Mouse (Mus musculus) intestine, embryonic 15.5 days (tissue): ENCODE results near the gene Tfap4. TPM values are rescaled to one million over a fixed set of nuclear protein-coding genes. Genes with fewer than 3 reads are reported as not detected.
A peak's percentile ranks its signal among the peaks of the same experiment; 100 is the strongest.

Source experiments
- ATAC-seq: fragments of 200-750 bp; cut with Nextera tagmentation; 2 replicates; pipeline ENCODE4 v1.8.0; 2017; ENCODE audit warnings: moderate TSS enrichment, moderate library complexity
- H3K27ac ChIP-seq: fragments of 300-500 bp; sonication (generic); 2 replicates; pipeline ENCODE4 v1.5.1; 2015; ENCODE audit warnings: mild to moderate bottlenecking, inconsistent platforms
- H3K27me3 ChIP-seq: fragments of 300-500 bp; sonication (generic); replicated peaks from 2 replicates; pipeline ENCODE4 v1.6.1; 2015; ENCODE audit warnings: inconsistent platforms
- H3K36me3 ChIP-seq: fragments of 300-500 bp; sonication (generic); 2 replicates; pipeline ENCODE4 v1.6.1; 2015; ENCODE audit warnings: inconsistent platforms
- H3K4me1 ChIP-seq: fragments of 300-500 bp; sonication (generic); replicated peaks from 2 replicates; pipeline ENCODE4 v1.6.1; 2015; ENCODE audit warnings: inconsistent platforms
- H3K4me2 ChIP-seq: fragments of 300-500 bp; sonication (generic); replicated peaks from 2 replicates; pipeline ENCODE4 v1.6.1; 2015; ENCODE audit warnings: mild to moderate bottlenecking, inconsistent platforms
- H3K4me3 ChIP-seq: fragments of 300-500 bp; sonication (generic); replicated peaks from 2 replicates; pipeline ENCODE4 v1.5.1; 2015; ENCODE audit warnings: inconsistent platforms
- H3K9ac ChIP-seq: fragments of 300-500 bp; sonication (generic); 2 replicates; pipeline ENCODE4 v1.6.1; 2015; ENCODE audit warnings: inconsistent platforms
- H3K9me3 ChIP-seq: fragments of 300-500 bp; sonication (generic); 2 replicates; pipeline ENCODE4 v1.6.1; 2016; ENCODE audit warnings: inconsistent platforms
- WGBS: fragments of 180-500 bp; shearing (Covaris S2); methylation state at CpG from one replicate; pipeline ENCODE4 v1.1.7; 2015; 5-methylcytosine and 5-hydroxymethylcytosine counted together
- polyA plus RNA-seq: library from polyadenylated mRNA; unstranded; fragments of >200 nt; fragmentation: Nextera tagmentation; extraction: Ambion mirVana; gene quantifications from 2 replicates; pipeline ENCODE4 v1.2.1, GENCODE M21; 2015

Gene Tfap4
- polyA plus RNA-seq, 1 experiment from 2014 or later, result 28.8 TPM

GRCm38 (mm10) chr16:4502568-4502967 lies 57.1 kb downstream of the Tfap4 start:
- Histone ChIP-seq H3K9me3 (no peaks in the 10 kb centered on the region), H3K36me3 (no peaks in the 10 kb centered on the region), H3K4me1 (0 out of 2 replicates have a peak, but pooled peaks cover 3% of the 10 kb centered on the region), H3K4me3 (no peak overlapping the region), H3K4me2 (no peak overlapping the region), H3K27ac (no peak overlapping the region), H3K27me3 (no peaks in the 10 kb centered on the region), H3K9ac (no peak overlapping the region)
- ATAC-seq, result no peak

GRCm38 (mm10) chr16:4501703-4502102 lies 58.0 kb downstream of the Tfap4 start:
- 0 out of 2 replicates have a peak, but pooled peaks cover 3% of the 10 kb centered on the region for H3K4me1 ChIP-seq
- no peak overlapping the region for H3K4me2 ChIP-seq

GRCm38 (mm10) chr16:4500598-4501385 lies 58.9 kb downstream of the Tfap4 start:
- Histone ChIP-seq H3K27me3 (no peaks in the 10 kb centered on the region), H3K27ac (no peak overlapping the region), H3K4me2 (no peak overlapping the region), H3K9me3 (no peaks in the 10 kb centered on the region), H3K36me3 (no peaks in the 10 kb centered on the region), H3K4me3 (no peak overlapping the region), H3K9ac (no peak overlapping the region), H3K4me1 (0 out of 2 replicates have a peak, but pooled peaks cover 3% of the 10 kb centered on the region)
- ATAC-seq, result no peak
- WGBS, result 76% methylated on average over 8 of the region's 8 CpGs

More at GRCm38 (mm10) chr16:4501703-4502102, 58.0 kb downstream of the Tfap4 start:
- no peak overlapping the region for H3K9ac ChIP-seq
- ATAC-seq, result 0 out of 2 replicates have a peak, but pooled peaks have one; percentile 27
- H3K9me3 ChIP-seq, result no peaks in the 10 kb centered on the region
- no peak overlapping the region for H3K4me3 ChIP-seq
- H3K27ac ChIP-seq, result no peak overlapping the region
- WGBS, result 77% methylated on average over 3 of the region's 3 CpGs
- no peaks in the 10 kb centered on the region for H3K27me3 ChIP-seq
- no peaks in the 10 kb centered on the region for H3K36me3 ChIP-seq

GRCm38 (mm10) chr16:4497762-4498607 lies 61.7 kb downstream of the Tfap4 start:
- no peak overlapping the region for H3K27ac ChIP-seq
- ATAC-seq, result peak; percentile 66
- 57% methylated on average over 8 of the region's 8 CpGs for WGBS

GRCm38 (mm10) chr16:4496470-4496869 lies 63.2 kb downstream of the Tfap4 start:
- 81% methylated on average over 3 of the region's 3 CpGs for WGBS

More at GRCm38 (mm10) chr16:4497762-4498607, 61.7 kb downstream of the Tfap4 start:
- H3K27me3 ChIP-seq, result no peaks in the 10 kb centered on the region
- no peak overlapping the region for H3K4me3 ChIP-seq
- peaks cover 11% of the 10 kb centered on the region for H3K4me1 ChIP-seq
- H3K4me2 ChIP-seq, result no peak overlapping the region
- no peaks in the 10 kb centered on the region for H3K9me3 ChIP-seq
- H3K36me3 ChIP-seq, result no peaks in the 10 kb centered on the region
- H3K9ac ChIP-seq, result no peak overlapping the region

GRCm38 (mm10) chr16:4495861-4496260 lies 63.8 kb downstream of the Tfap4 start:
- Histone ChIP-seq H3K36me3 (no peaks in the 10 kb centered on the region), H3K4me2 (no peak overlapping the region)
- WGBS, result 85% methylated on average over 5 of the region's 5 CpGs

More at GRCm38 (mm10) chr16:4496470-4496869, 63.2 kb downstream of the Tfap4 start:
- Histone ChIP-seq H3K36me3 (no peaks in the 10 kb centered on the region), H3K4me3 (no peak overlapping the region), H3K27me3 (no peaks in the 10 kb centered on the region), H3K4me1 (peaks cover 11% of the 10 kb centered on the region), H3K9ac (no peak overlapping the region), H3K27ac (no peak overlapping the region), H3K9me3 (no peaks in the 10 kb centered on the region), H3K4me2 (no peak overlapping the region)
- no peak for ATAC-seq

More at GRCm38 (mm10) chr16:4495861-4496260, 63.8 kb downstream of the Tfap4 start:
- Histone ChIP-seq H3K4me3 (no peak overlapping the region), H3K4me1 (peaks cover 11% of the 10 kb centered on the region), H3K9ac (no peak overlapping the region), H3K9me3 (no peaks in the 10 kb centered on the region), H3K27ac (no peak overlapping the region), H3K27me3 (no peaks in the 10 kb centered on the region)
- no peak for ATAC-seq

Other genes with a start within 250 kb of the Tfap4 start
- 1.5 and 1.7 TPM in 2 replicates for gene Adcy9, start 139.4 kb downstream of the Tfap4 start, polyA plus RNA-seq
- gene Srl, start 18.0 kb downstream of the Tfap4 start, polyA plus RNA-seq, result 7.7 and 11.5 TPM in 2 replicates
- 21.4 and 23.5 TPM in 2 replicates for gene Glis2, start 34.9 kb upstream of the Tfap4 start, polyA plus RNA-seq
- 74.5 and 84.3 TPM in 2 replicates for gene Pam16, start 65.1 kb upstream of the Tfap4 start, polyA plus RNA-seq
- 14.1 and 15.1 TPM in 2 replicates for gene Vasn, start 80.1 kb upstream of the Tfap4 start, polyA plus RNA-seq
- 86.5 and 92.1 TPM in 2 replicates for gene Dnaja3, start 80.1 kb upstream of the Tfap4 start, polyA plus RNA-seq
- gene Coro7, start 119.9 kb upstream of the Tfap4 start, polyA plus RNA-seq, result 22.7 and 23.2 TPM in 2 replicates
- gene Nmral1, start 159.5 kb upstream of the Tfap4 start, polyA plus RNA-seq, result 48.5 and 50.7 TPM in 2 replicates
- 90.4 and 91.7 TPM in 2 replicates for gene Hmox2, start 166.5 kb upstream of the Tfap4 start, polyA plus RNA-seq
- 83.1 and 88.3 TPM in 2 replicates for gene Cdip1, start 230.4 kb upstream of the Tfap4 start, polyA plus RNA-seq